Comparison of ENCODE assay signal across 9 mouse cellular contexts in the genomic region with DNA sequence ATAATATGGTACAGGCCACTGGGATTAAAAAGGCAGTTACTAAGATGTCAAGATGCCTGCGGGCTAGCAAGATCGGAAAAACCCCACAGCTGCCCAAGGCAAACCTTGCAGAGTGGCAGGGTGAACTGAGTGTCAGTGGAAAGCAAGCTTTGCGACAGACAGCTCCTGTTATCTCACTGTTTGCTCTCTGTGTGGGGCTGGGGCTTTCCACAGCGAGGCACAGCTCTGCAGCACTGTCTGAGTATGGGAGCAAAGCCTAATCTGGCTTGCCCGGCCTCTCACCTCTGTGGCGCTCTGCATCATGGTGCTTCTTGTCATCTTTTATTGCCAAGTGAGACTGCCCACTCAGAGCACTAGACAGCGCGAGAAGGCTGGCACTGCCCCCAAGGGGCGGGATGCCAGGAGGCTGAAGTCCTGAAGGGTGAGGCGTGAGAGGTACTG. TPM values are rescaled to one million over a fixed set of nuclear protein-coding genes. Genes with fewer than 3 reads are reported as not detected.
DNase-seq lines count a peak whose midpoint lies in the region; ATAC-seq lines count a peak whose summit lies in the region.
"Had no signal": no experiment of that assay in that cellular context is flagged by ENCODE, and none has a peak within 500 bp of the region (broad histone marks: within the 10 kb centered on the region; RNA-seq: fewer than 3 reads in every experiment).

No protein-coding gene starts in this region.

- H3K4me2 ChIP-seq in hindbrain, embryonic 16.5 days (ENCODE audit: low read length): no peak overlapping the region

- H3K27ac ChIP-seq in hindbrain, embryonic 16.5 days (ENCODE audit: low read depth, low read length): no peak overlapping the region

- no peak overlapping the region for H3K9ac ChIP-seq in hindbrain, embryonic 16.5 days (ENCODE audit: low read depth, low read length)

- no peaks in the 10 kb centered on the region for H3K9me3 ChIP-seq in hindbrain, embryonic 16.5 days (ENCODE audit: control insufficient read depth, low read length)

- DNase-seq in cerebellum, postnatal 14 days: peak; percentile 58 to 63
- DNase-seq in cerebellum, adult 9-10 months: no peak
- peak; percentile 22 for DNase-seq in kidney, postnatal 10 days
- DNase-seq in kidney, adult 11 months: no peak
- peak; percentile 6 for DNase-seq in CD4-positive, CD25-positive, alpha-beta regulatory T cell, adult 2 months (ENCODE audit: low read depth, low spot score)
- DNase-seq in urinary bladder, postnatal 14 days (ENCODE audit: low spot score): no peak
- DNase-seq: lung, postnatal 10 days had no signal

- 47% methylated on average over 10 of the region's 10 CpGs for WGBS in hindbrain, embryonic 16.5 days

- peak; percentile 68 for ATAC-seq in hindbrain, embryonic 16.5 days
- no peak for ATAC-seq in inflammation-experienced regulatory T-cells, adult 6 months

- H3K4me3 ChIP-seq in hindbrain, embryonic 16.5 days (ENCODE audit: low read length): no peak overlapping the region

- H3K4me1 ChIP-seq in hindbrain, embryonic 16.5 days (ENCODE audit: control insufficient read depth, insufficient read depth, low read depth, low read length): peaks cover 10% of the 10 kb centered on the region; the same call in 1 of the 2 replicates

- no peaks in the 10 kb centered on the region for H3K27me3 ChIP-seq in hindbrain, embryonic 16.5 days (replicated peaks; ENCODE audit: control insufficient read depth, insufficient read depth, low read length)

- no peaks in the 10 kb centered on the region; the same call in 1 of the 2 replicates for H3K36me3 ChIP-seq in hindbrain, embryonic 16.5 days (ENCODE audit: control insufficient read depth, insufficient read depth, low read length)

RNA-seq across cellular contexts. Expression of gene Tle1, which starts 42.8 kb away (rescaled TPM):
- polyA plus RNA-seq in hindbrain, embryonic 16.5 days (2015; fragmentation: Nextera tagmentation; extraction: Ambion mirVana): 26.8 and 31.5 TPM in 2 replicates
- polyA plus RNA-seq in inflammation-experienced regulatory T-cells, adult 6 months (2017; shearing (Covaris generic)): 1 to 10 TPM in 1 of 3 experiments, under 1 TPM in 2; 0.25 to 1.4 (median 0.91) TPM

Comparison
In these comparisons a context has a peak if more than half of its experiments do, and no peak if none do; other contexts are left out.
1. DNase-seq: peak in cerebellum, postnatal 14 days (2 of 2), kidney, postnatal 10 days (single experiment) and CD4-positive, CD25-positive, alpha-beta regulatory T cell, adult 2 months (single experiment); none in cerebellum, adult 9-10 months (single experiment), kidney, adult 11 months (single experiment) and urinary bladder, postnatal 14 days (single experiment).
2. RNA of gene Tle1, which starts 42.8 kb away (polyA plus RNA-seq): 26.8 to 31.5 TPM in hindbrain, embryonic 16.5 days; 0.25 to 1.4 TPM in inflammation-experienced regulatory T-cells, adult 6 months; every median in the first group is over 10 times any median in the second.